Mouse (Mus musculus): ENCODE results near the gene Vmn1r124. TPM values are rescaled to one million over a fixed set of nuclear protein-coding genes. Genes with fewer than 3 reads are reported as not detected.
"Not testable (repeated sequence)": the region's sequence is repeated elsewhere in the genome, so short reads cannot be mapped to it uniquely, and the experiment has no call there.

The Vmn1r124 gene
- total RNA-seq (2014; fragmentation: Nextera tagmentation): not detected in 2 replicates
- total RNA-seq (2017): 0.16 TPM in 1 of 2 replicates, not detected in the other
- polyA plus RNA-seq (2012): not detected in 2 replicates

DNA sequence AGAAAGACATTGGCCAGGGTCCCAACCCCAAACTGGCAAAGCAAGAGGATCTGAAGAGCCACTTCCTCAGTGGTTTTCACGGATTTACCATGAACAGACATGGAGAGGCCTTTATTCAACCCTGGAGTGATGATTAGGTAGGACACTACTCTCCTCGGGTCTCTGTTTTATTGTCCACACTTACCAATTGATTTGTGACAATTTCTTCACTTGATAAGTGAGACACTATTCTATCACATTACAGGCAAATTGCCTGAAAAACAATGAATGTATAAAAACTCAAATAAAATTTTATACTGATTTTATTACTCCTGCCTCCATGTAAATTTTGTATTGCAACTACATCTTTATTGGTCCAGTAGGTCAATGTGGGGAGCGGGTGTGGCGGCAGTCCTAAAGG, at the start of gene Vmn1r124:
Gene Vmn1r124, minus strand, starts transcription at position 101 of the 400 bp plus-strand sequence.
- not testable (repeated sequence) for H3K9me3 ChIP-seq (replicated peaks); H3K27me3 ChIP-seq (ENCODE audit: insufficient read depth, low read length); H3K4me1 ChIP-seq (ENCODE audit: insufficient read depth, low read depth, low read length); ATAC-seq (ENCODE audit: extremely low read depth, insufficient number of reproducible peaks, low FRiP score, poor library complexity, severe bottlenecking); H3K4me3 ChIP-seq (ENCODE audit: low read depth, low read length); H3K36me3 ChIP-seq (replicated peaks); DNase-seq (ENCODE audit: low spot score)

DNA sequence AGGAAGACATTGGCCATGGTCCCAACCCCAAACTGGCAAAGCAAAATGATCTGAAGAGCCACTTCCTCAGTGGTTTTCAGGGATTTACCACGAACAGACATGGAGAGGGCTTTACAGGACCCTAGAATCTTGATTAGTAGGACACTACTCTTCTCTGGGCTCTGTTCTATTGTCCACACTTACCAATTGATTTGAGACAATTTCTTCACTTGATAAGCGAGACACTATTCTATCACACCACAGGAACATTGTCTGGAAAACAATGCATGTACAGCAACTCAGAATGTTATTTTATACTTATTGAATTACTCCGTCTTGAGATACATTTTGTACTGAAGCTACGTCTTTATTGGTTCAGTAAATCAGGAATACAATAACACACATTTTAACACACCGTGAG, 41.0 kb upstream of the Vmn1r124 start, which contains the start of gene Vmn1r126:
Gene Vmn1r126, minus strand, starts transcription at position 101 of the 400 bp plus-strand sequence.
- not testable (repeated sequence) for H3K27me3 ChIP-seq (ENCODE audit: insufficient read depth, low read length); ATAC-seq (ENCODE audit: extremely low read depth, insufficient number of reproducible peaks, low FRiP score, poor library complexity, severe bottlenecking); DNase-seq (ENCODE audit: low spot score)

GRCm38 (mm10) chr7:21271879-21272278, 11.5 kb upstream of the Vmn1r124 start, which contains the start of gene Vmn1r125:
Gene Vmn1r125 (plus strand): TSS chr7:21272179.
- H3K36me3 ChIP-seq (replicated peaks); H3K4me3 ChIP-seq (ENCODE audit: low read depth, low read length); ATAC-seq (ENCODE audit: extremely low read depth, insufficient number of reproducible peaks, low FRiP score, poor library complexity, severe bottlenecking); H3K9me3 ChIP-seq (replicated peaks); DNase-seq (ENCODE audit: low spot score); H3K27me3 ChIP-seq (ENCODE audit: insufficient read depth, low read length); H3K4me1 ChIP-seq (ENCODE audit: insufficient read depth, low read depth, low read length): not testable (repeated sequence)

More for the DNA sequence above, 41.0 kb upstream of the Vmn1r124 start, which contains the start of gene Vmn1r126:
- not testable (repeated sequence) for H3K9me3 ChIP-seq (replicated peaks); H3K36me3 ChIP-seq (replicated peaks); H3K4me1 ChIP-seq (ENCODE audit: insufficient read depth, low read depth, low read length); H3K4me3 ChIP-seq (ENCODE audit: low read depth, low read length)

Other genes with a start within 250 kb of the Vmn1r124 start
- gene Vmn1r119, start 248.2 kb downstream of the Vmn1r124 start, total RNA-seq (2014; fragmentation: Nextera tagmentation): not detected in 2 replicates
- not detected in 2 replicates for gene Vmn1r119, start 248.2 kb downstream of the Vmn1r124 start, total RNA-seq (2017)
- gene Vmn1r119, start 248.2 kb downstream of the Vmn1r124 start, polyA plus RNA-seq (2012): not detected in 2 replicates
- not detected in 2 replicates for gene Vmn1r120, start 206.8 kb downstream of the Vmn1r124 start, total RNA-seq (2014; fragmentation: Nextera tagmentation)
- not detected in 2 replicates for gene Vmn1r120, start 206.8 kb downstream of the Vmn1r124 start, total RNA-seq (2017)
- gene Vmn1r120, start 206.8 kb downstream of the Vmn1r124 start, polyA plus RNA-seq (2012): not detected in 2 replicates
- not detected in 2 replicates for gene Vmn1r121, start 162.1 kb downstream of the Vmn1r124 start, total RNA-seq (2014; fragmentation: Nextera tagmentation)
- gene Vmn1r121, start 162.1 kb downstream of the Vmn1r124 start, total RNA-seq (2017): not detected in 2 replicates
- not detected in 2 replicates for gene Vmn1r121, start 162.1 kb downstream of the Vmn1r124 start, polyA plus RNA-seq (2012)
- not detected in 2 replicates for gene Vmn1r122, start 126.5 kb downstream of the Vmn1r124 start, total RNA-seq (2014; fragmentation: Nextera tagmentation)
- not detected in 2 replicates for gene Vmn1r122, start 126.5 kb downstream of the Vmn1r124 start, total RNA-seq (2017)
- gene Vmn1r122, start 126.5 kb downstream of the Vmn1r124 start, polyA plus RNA-seq (2012): not detected in 2 replicates
- not detected in 2 replicates for gene Vmn1r123, start 98.4 kb downstream of the Vmn1r124 start, total RNA-seq (2014; fragmentation: Nextera tagmentation)
- gene Vmn1r123, start 98.4 kb downstream of the Vmn1r124 start, total RNA-seq (2017): not detected in 2 replicates
- not detected in 2 replicates for gene Vmn1r123, start 98.4 kb downstream of the Vmn1r124 start, polyA plus RNA-seq (2012)
- not detected in 2 replicates for gene Gm5157, start 70.2 kb downstream of the Vmn1r124 start, total RNA-seq (2014; fragmentation: Nextera tagmentation)
- 0.11 and 0.23 TPM in 2 replicates for gene Gm5157, start 70.2 kb downstream of the Vmn1r124 start, total RNA-seq (2017)
- not detected in 2 replicates for gene Gm5157, start 70.2 kb downstream of the Vmn1r124 start, polyA plus RNA-seq (2012)
- not detected in 2 replicates for gene Vmn1r125, start 11.6 kb upstream of the Vmn1r124 start, total RNA-seq (2014; fragmentation: Nextera tagmentation)
- gene Vmn1r125, start 11.6 kb upstream of the Vmn1r124 start, total RNA-seq (2017): not detected in 2 replicates
- gene Vmn1r125, start 11.6 kb upstream of the Vmn1r124 start, polyA plus RNA-seq (2012): not detected in 2 replicates
- gene Vmn1r126, start 40.9 kb upstream of the Vmn1r124 start, total RNA-seq (2014; fragmentation: Nextera tagmentation): not detected in 2 replicates
- not detected in 2 replicates for gene Vmn1r126, start 40.9 kb upstream of the Vmn1r124 start, total RNA-seq (2017)
- gene Vmn1r126, start 40.9 kb upstream of the Vmn1r124 start, polyA plus RNA-seq (2012): not detected in 2 replicates
- gene Vmn1r127, start 59.2 kb upstream of the Vmn1r124 start, total RNA-seq (2014; fragmentation: Nextera tagmentation): not detected in 2 replicates
- gene Vmn1r127, start 59.2 kb upstream of the Vmn1r124 start, total RNA-seq (2017): not detected in 2 replicates
- gene Vmn1r127, start 59.2 kb upstream of the Vmn1r124 start, polyA plus RNA-seq (2012): not detected in 2 replicates
- gene Vmn1r128, start 88.8 kb upstream of the Vmn1r124 start, total RNA-seq (2014; fragmentation: Nextera tagmentation): not detected in 2 replicates
- not detected in 2 replicates for gene Vmn1r128, start 88.8 kb upstream of the Vmn1r124 start, total RNA-seq (2017)
- not detected in 2 replicates for gene Vmn1r128, start 88.8 kb upstream of the Vmn1r124 start, polyA plus RNA-seq (2012)
- gene Vmn1r129, start 100.7 kb upstream of the Vmn1r124 start, total RNA-seq (2014; fragmentation: Nextera tagmentation): not detected in 2 replicates
- not detected in 2 replicates for gene Vmn1r129, start 100.7 kb upstream of the Vmn1r124 start, total RNA-seq (2017)
- not detected in 2 replicates for gene Vmn1r129, start 100.7 kb upstream of the Vmn1r124 start, polyA plus RNA-seq (2012)
- not detected in 2 replicates for gene Gm6882, start 172.1 kb upstream of the Vmn1r124 start, total RNA-seq (2014; fragmentation: Nextera tagmentation)
- not detected in 2 replicates for gene Gm6882, start 172.1 kb upstream of the Vmn1r124 start, total RNA-seq (2017)
- gene Gm6882, start 172.1 kb upstream of the Vmn1r124 start, polyA plus RNA-seq (2012): not detected in 2 replicates

Data from G1E (cell line).